Mouse (Mus musculus) thymus, adult 2 months (tissue): Measurements from ENCODE around the gene Itgb1bp2.

ENCODE experiments used
- CTCF ChIP-seq: fragments of 200-500 bp; IDR thresholded peaks from 2 replicates; pipeline ENCODE4 v1.5.1; 2012; ENCODE audit warnings: mild to moderate bottlenecking, control low read depth, low read length, moderate library complexity, borderline replicate concordance; ENCODE audit not compliant: control insufficient read depth, poor library complexity, insufficient read depth; ENCODE audit errors: extremely low read depth
- POLR2A ChIP-seq: fragments of 200-500 bp; IDR thresholded peaks from 2 replicates; pipeline ENCODE4 v1.6.1; 2012; ENCODE audit warnings: mild to moderate bottlenecking, low read length, control low read depth, moderate library complexity; ENCODE audit not compliant: control insufficient read depth, poor library complexity, insufficient read depth; ENCODE audit errors: extremely low read depth

- TF ChIP-seq POLR2A (no peak), CTCF (no peak)
These were observed 20.1 kb upstream of the Itgb1bp2 start for GRCm38 (mm10) chrX:101428785-101429141.
